In genomic region chr8:111875758-111876157, GRCm38 (mm10) we compare ENCODE assay signal across 9 mouse cellular contexts. TPM values are rescaled to one million over a fixed set of nuclear protein-coding genes. Genes with fewer than 3 reads are reported as not detected.
A peak's percentile ranks its signal among the peaks of the same experiment; 100 is the strongest.
DNase-seq lines count a peak whose midpoint lies in the region; ATAC-seq and TF ChIP-seq lines count a peak whose summit lies in the region.
"Had no signal": no experiment of that assay in that cellular context is flagged by ENCODE, and none has a peak within 500 bp of the region (broad histone marks: within the 10 kb centered on the region; RNA-seq: fewer than 3 reads in every experiment).

No protein-coding gene starts in this region.

- peaks cover 0 to 7% of the 10 kb centered on the region in 2 experiments; a peak in 2 of 4 replicates for H3K36me3 ChIP-seq in MEL (ENCODE audit: control insufficient read depth in 1 of 2, insufficient read depth in 2 of 2, low read length in 2 of 2)
- H3K36me3 ChIP-seq in heart, embryonic 11.5 days (ENCODE audit: control insufficient read depth, insufficient read depth, low read length): no peaks in the 10 kb centered on the region

- H3K4me2 ChIP-seq in heart, embryonic 11.5 days: peak overlapping the region; percentile 87

- TF ChIP-seq EP300 in MEL (IDR thresholded peaks at IDR 0.05; ENCODE audit: low read depth in 1 of 2, low read length in 2 of 2): no peak

- peak; percentile 11 for DNase-seq in adrenal gland, adult 2 months
- no peak for DNase-seq in adrenal gland, postnatal 36 days
- no peak for DNase-seq in MEL (ENCODE audit: low read depth, low spot score)
- DNase-seq in kidney, postnatal 4 days: peak; percentile 14 to 38
- DNase-seq in natural killer cell, adult 2 months (ENCODE audit: low spot score in 2 of 2): peak; percentile 4 to 5
- DNase-seq in adrenal gland, postnatal 25 days: no peak
- no peak for DNase-seq in frontal cortex, postnatal 10 days (ENCODE audit: low spot score in 2 of 2)

- H3K9ac ChIP-seq in MEL (ENCODE audit: control insufficient read depth, low read depth, low read length, poor library complexity, severe bottlenecking): peak overlapping the region; percentile 82
- peak overlapping the region; percentile 82 for H3K9ac ChIP-seq in heart, embryonic 11.5 days (ENCODE audit: low read depth, low read length)

- H3K4me3 ChIP-seq in MEL (ENCODE audit: control insufficient read depth in 1 of 2, insufficient read depth in 1 of 2, low read depth in 2 of 2, low read length in 2 of 2): peak overlapping the region; percentile 84 to 97
- H3K4me3 ChIP-seq in heart, embryonic 11.5 days (ENCODE audit: low read depth, low read length): peak overlapping the region; percentile 81

- no peak for ATAC-seq in heart, embryonic 11.5 days (replicated peaks; ENCODE audit: insufficient number of reproducible peaks, low FRiP score, low TSS enrichment)

- no peak for TF ChIP-seq RAD21 in MEL (IDR thresholded peaks at IDR 0.05; ENCODE audit: low read depth, low read length)

- WGBS in heart, embryonic 11.5 days (ENCODE audit: insufficient replicate concordance): 24% methylated on average over 9 of the region's 9 CpGs

- no peaks in the 10 kb centered on the region for H3K27me3 ChIP-seq in MEL (ENCODE audit: control insufficient read depth in 1 of 2, insufficient read depth in 2 of 2, low read length in 2 of 2)
- H3K27me3 ChIP-seq in heart, embryonic 11.5 days (ENCODE audit: control insufficient read depth, insufficient read depth, low read length): no peaks in the 10 kb centered on the region

- peak overlapping the region; percentile 46; the same call in 1 of the 2 replicates for H3K27ac ChIP-seq in MEL (ENCODE audit: control insufficient read depth, low read depth, low read length)
- peak overlapping the region; percentile 78; the same call in 1 of the 2 replicates for H3K27ac ChIP-seq in heart, embryonic 11.5 days (ENCODE audit: low read depth, low read length)

- peaks cover 2 to 16% of the 10 kb centered on the region in 2 experiments; a peak in 3 of 4 replicates for H3K4me1 ChIP-seq in MEL (ENCODE audit: control insufficient read depth in 1 of 2, insufficient read depth in 2 of 2, low read length in 2 of 2)
- H3K4me1 ChIP-seq in heart, embryonic 11.5 days (ENCODE audit: control insufficient read depth, insufficient read depth, low read length): peaks cover 4% of the 10 kb centered on the region; the same call in 1 of the 2 replicates

- no peaks in the 10 kb centered on the region for H3K79me2 ChIP-seq in MEL (ENCODE audit: control insufficient read depth, insufficient read depth, low read length, poor library complexity)

- H3K9me3 ChIP-seq in MEL (replicated peaks; ENCODE audit: insufficient read depth, low read length): no peaks in the 10 kb centered on the region
- no peaks in the 10 kb centered on the region for H3K9me3 ChIP-seq in heart, embryonic 11.5 days (replicated peaks; ENCODE audit: control insufficient read depth, low read length)

- no peak for TF ChIP-seq POLR2A in MEL (IDR thresholded peaks at IDR 0.05; ENCODE audit: control insufficient read depth in 1 of 2, insufficient read depth in 1 of 2, low read depth in 1 of 2, low read length in 2 of 2, poor library complexity in 1 of 2)

- TF ChIP-seq CTCF in MEL (IDR thresholded peaks at IDR 0.05 in 2 of 3, conservative IDR thresholded peaks at IDR 0.05 in 1 of 3; ENCODE audit: control insufficient read depth in 1 of 3, insufficient read depth in 1 of 3, low read depth in 2 of 3, low read length in 3 of 3, poor library complexity in 1 of 3, severe bottlenecking in 1 of 3): 0 out of 6 replicates have a peak, but pooled peaks of 1 of the 3 experiments have one; percentile 7

TF ChIP-seq in MEL, 35 proteins besides CTCF, POLR2A, EP300 and RAD21:
- TF ChIP-seq UBTF (IDR thresholded peaks at IDR 0.05; ENCODE audit: borderline replicate concordance, insufficient read depth, low read depth, low read length) (no peak), TAL1 (IDR thresholded peaks at IDR 0.05; ENCODE audit: low read length) (no peak), E2F4 (IDR thresholded peaks at IDR 0.05; ENCODE audit: borderline replicate concordance, low read depth, low read length) (no peak), USF1 (IDR thresholded peaks at IDR 0.05; ENCODE audit: low read depth, low read length) (no peak), ZKSCAN1 (IDR thresholded peaks at IDR 0.05; ENCODE audit: low read depth, low read length) (no peak), ETS1 (IDR thresholded peaks at IDR 0.05; ENCODE audit: low read depth, low read length) (no peak)

RNA-seq across cellular contexts. Expression of gene Tmem170, which starts 0.8 kb away (rescaled TPM):
- 1 to 10 TPM; 5.0 to 6.8 TPM for total RNA-seq in adrenal gland, adult 2 months (2021)
- 1.3 and 1.5 TPM in 2 replicates for polyA plus RNA-seq in adrenal gland, adult 2 months (2012; rRNA removed)
- total RNA-seq in adrenal gland, postnatal 36 days (2021): 1 to 10 TPM; 6.6 to 6.9 TPM
- 2.8 and 2.9 TPM in 2 replicates for total RNA-seq in MEL (2012; rRNA removed)
- 1 to 10 TPM in 1 of 2 experiments, not detected in 1; 4.6 TPM for polyA plus RNA-seq in MEL (2012; ENCODE audit: insufficient read depth in 1 of 2, insufficient read length in 2 of 2, low read depth in 1 of 2, low replicate concordance in 2 of 2, missing spikeins in 1 of 2)
- 4.5 and 5.8 TPM in 2 replicates for polyA plus RNA-seq in heart, embryonic 11.5 days (2014; fragmentation: Nextera tagmentation; extraction: Ambion mirVana)
- 7.0 and 7.6 TPM in 2 replicates for total RNA-seq in adrenal gland, postnatal 25 days (2021)

RNA-seq across cellular contexts. Expression of gene Cfdp1, which starts 21.7 kb away (rescaled TPM):
- total RNA-seq in adrenal gland, adult 2 months (2021): 10 to 100 TPM; 71.7 to 78.9 TPM
- 0.90 and 0.94 TPM in 2 replicates for polyA plus RNA-seq in adrenal gland, adult 2 months (2012; rRNA removed)
- 10 to 100 TPM; 69.5 to 76.7 TPM for total RNA-seq in adrenal gland, postnatal 36 days (2021)
- 168 and 185 TPM in 2 replicates for total RNA-seq in MEL (2012; rRNA removed)
- 100 to 1,000 TPM in 1 of 2 experiments, not detected in 1; 214 TPM for polyA plus RNA-seq in MEL (2012; ENCODE audit: insufficient read depth in 1 of 2, insufficient read length in 2 of 2, low read depth in 1 of 2, low replicate concordance in 2 of 2, missing spikeins in 1 of 2)
- polyA plus RNA-seq in heart, embryonic 11.5 days (2014; fragmentation: Nextera tagmentation; extraction: Ambion mirVana): 163 and 173 TPM in 2 replicates
- 80.4 and 85.9 TPM in 2 replicates for total RNA-seq in adrenal gland, postnatal 25 days (2021)

RNA-seq across cellular contexts. Expression of gene Chst5, which starts 34.5 kb away (rescaled TPM):
- total RNA-seq in adrenal gland, adult 2 months (2021): not detected
- polyA plus RNA-seq in adrenal gland, adult 2 months (2012; rRNA removed): not detected in 2 replicates
- total RNA-seq in adrenal gland, postnatal 36 days (2021): not detected
- total RNA-seq in MEL (2012; rRNA removed): not detected in 2 replicates
- not detected for polyA plus RNA-seq in MEL (2012; ENCODE audit: insufficient read depth in 1 of 2, insufficient read length in 2 of 2, low read depth in 1 of 2, low replicate concordance in 2 of 2, missing spikeins in 1 of 2)
- 0.99 TPM in 1 of 2 replicates, not detected in the other for polyA plus RNA-seq in heart, embryonic 11.5 days (2014; fragmentation: Nextera tagmentation; extraction: Ambion mirVana)
- total RNA-seq in adrenal gland, postnatal 25 days (2021): not detected in 2 replicates
- total RNA-seq: heart, postnatal 36 days had no signal

RNA-seq across cellular contexts. Expression of gene Tmem231, which starts 57.9 kb away (rescaled TPM):
- 10 to 100 TPM in 1 of 2 experiments, 1 to 10 TPM in 1; 6.0 to 10.2 TPM for total RNA-seq in adrenal gland, adult 2 months (2021)
- 9.4 and 9.9 TPM in 2 replicates for polyA plus RNA-seq in adrenal gland, adult 2 months (2012; rRNA removed)
- 1 to 10 TPM; 5.6 to 5.7 TPM for total RNA-seq in adrenal gland, postnatal 36 days (2021)
- 0.85 and 0.95 TPM in 2 replicates for total RNA-seq in MEL (2012; rRNA removed)
- 1 to 10 TPM in 1 of 2 experiments, not detected in 1; 2.5 TPM for polyA plus RNA-seq in MEL (2012; ENCODE audit: insufficient read depth in 1 of 2, insufficient read length in 2 of 2, low read depth in 1 of 2, low replicate concordance in 2 of 2, missing spikeins in 1 of 2)
- polyA plus RNA-seq in heart, embryonic 11.5 days (2014; fragmentation: Nextera tagmentation; extraction: Ambion mirVana): 5.0 and 5.6 TPM in 2 replicates
- total RNA-seq in adrenal gland, postnatal 25 days (2021): 5.1 and 7.3 TPM in 2 replicates

Comparison
In these comparisons a context has a peak if more than half of its experiments do, and no peak if none do; other contexts are left out.
1. DNase-seq: peak in adrenal gland, adult 2 months (single experiment), kidney, postnatal 4 days (2 of 2) and natural killer cell, adult 2 months (2 of 2); none in adrenal gland, postnatal 36 days (0 of 2), MEL (single experiment), adrenal gland, postnatal 25 days (single experiment) and frontal cortex, postnatal 10 days (0 of 2).